Mouse (Mus musculus) CD8-positive naive resting alpha-beta T cell, adult 2 months (primary cell): ENCODE measurements around the gene Aurkb.
"Not testable (repeated sequence)": the region's sequence is repeated elsewhere in the genome, so short reads cannot be mapped to it uniquely, and the experiment has no call there.

Source experiments
- DNase-seq, 2 experiments: peaks; one replicate each; pipeline ENCODE4 v3.0.0; 2022; ENCODE audit warnings: low read depth in 2 of 2, low spot score in 2 of 2

Gene Aurkb

DNA sequence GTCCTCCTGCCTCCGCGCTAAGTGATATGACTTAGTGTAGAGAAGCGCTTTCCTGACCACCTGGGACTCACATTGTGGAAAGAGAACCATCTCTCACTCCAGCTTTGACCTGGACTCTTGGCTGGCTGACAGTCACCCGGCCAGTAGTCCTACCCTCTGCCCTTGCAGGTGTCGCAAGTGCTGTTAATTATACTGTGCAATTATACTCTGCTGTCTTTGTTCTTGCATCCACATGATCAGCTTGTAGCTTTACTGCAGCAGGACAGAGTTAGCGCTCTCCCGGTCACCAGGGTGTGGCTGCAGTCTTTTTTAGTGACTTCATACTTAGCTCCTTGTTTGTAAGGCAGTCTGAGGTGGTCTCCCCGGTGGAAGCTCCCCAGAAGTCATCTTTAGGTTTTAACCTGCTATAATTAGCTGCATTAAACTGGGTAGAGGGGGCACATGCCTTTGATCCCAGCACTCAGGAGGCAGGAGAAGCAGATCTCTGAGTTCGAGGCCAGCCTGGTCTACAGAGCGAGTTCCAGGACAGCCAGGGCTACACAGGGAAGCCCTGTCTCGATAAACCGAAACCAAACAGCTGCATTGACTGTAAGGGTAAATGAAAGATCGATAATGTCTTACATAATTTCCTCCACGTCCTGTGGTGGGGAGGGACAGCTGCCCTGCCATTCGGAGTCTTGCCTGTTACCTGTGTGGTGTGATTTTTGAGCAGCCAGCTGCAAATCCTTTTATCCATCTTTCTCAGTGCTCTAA lies 34.8 kb downstream of the Aurkb start:
- DNase-seq = no peak

DNA sequence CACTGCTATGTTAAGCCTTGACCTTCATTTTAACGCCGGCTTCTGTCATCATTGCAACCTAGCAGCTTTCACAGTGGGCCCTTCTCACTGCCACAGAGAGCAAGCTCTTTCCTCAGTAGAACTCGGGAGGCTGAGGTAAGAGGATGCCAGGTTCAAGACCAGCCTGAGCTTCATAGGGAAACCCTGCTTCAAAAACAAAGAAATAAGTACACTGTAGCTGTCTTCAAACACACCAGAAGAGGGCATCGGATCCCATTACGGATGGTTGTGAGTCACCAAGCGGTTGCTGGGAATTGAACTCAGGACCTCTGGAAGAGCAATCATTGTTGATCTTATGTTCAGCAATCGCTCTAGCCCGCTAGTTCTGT lies 35.4 kb downstream of the Aurkb start:
- DNase-seq = no peak

DNA sequence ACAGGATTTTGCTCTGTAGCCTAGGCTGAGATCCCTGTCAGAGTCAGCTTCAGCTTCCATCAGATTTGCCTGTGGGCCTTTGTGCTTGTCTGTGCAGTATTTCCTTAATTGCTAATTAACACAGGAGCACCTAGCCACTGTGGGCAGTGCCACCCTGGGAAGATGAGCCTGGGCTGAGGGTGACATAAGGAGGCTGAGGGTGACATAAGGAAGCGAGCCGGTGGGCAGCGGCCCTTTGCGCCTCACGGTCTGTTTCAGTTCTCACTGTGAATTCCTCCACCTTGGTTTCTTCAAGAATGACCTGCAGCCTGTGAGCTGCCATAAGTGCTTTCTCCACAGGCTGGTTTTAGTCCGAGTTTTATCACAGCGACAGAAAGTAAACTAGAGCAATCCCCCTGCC lies 36.2 kb downstream of the Aurkb start:
- DNase-seq = no peak

DNA sequence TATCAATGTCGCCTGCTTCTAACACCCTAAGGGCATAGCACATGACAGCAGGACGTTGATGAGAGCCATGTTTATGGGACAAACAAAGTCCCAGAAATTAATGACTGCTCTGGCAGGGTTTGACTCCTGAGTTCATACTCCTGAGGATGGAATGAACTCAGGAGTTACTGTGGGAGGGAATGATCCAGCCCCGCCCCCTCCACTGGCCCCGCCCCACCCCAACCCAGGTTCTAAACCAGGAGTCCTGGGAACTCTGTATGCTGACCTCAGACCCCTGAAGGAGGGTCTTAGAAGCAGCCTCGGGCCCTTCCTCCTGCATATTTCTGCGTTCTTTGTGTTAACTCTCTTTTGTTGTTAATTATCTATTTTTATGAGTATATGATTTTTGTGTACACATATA lies 40.2 kb downstream of the Aurkb start:
- DNase-seq = no peak

GRCm38 (mm10) chr11:69086390-69086789 lies 40.9 kb downstream of the Aurkb start:
- no peak for DNase-seq

DNA sequence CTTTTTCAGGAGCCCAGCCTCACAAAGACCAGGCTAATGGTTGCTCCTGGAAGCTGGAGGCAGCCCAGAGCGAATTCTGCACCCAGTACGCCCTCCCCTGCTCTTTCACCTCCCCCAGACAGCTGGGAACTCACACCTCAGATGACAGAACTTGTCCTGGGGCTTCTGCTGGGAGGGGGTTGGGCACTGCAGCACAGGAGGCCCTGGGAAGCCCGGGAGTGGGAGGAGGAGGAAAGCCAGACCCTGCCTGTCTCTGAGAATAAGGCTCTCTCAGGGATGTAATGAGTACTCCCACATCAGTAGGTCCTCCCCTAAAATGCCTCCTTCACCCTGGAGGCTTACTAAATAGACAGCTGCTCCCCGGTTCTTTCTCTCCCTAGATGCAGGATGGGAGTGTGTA lies 41.6 kb downstream of the Aurkb start:
- no peak for DNase-seq

DNA sequence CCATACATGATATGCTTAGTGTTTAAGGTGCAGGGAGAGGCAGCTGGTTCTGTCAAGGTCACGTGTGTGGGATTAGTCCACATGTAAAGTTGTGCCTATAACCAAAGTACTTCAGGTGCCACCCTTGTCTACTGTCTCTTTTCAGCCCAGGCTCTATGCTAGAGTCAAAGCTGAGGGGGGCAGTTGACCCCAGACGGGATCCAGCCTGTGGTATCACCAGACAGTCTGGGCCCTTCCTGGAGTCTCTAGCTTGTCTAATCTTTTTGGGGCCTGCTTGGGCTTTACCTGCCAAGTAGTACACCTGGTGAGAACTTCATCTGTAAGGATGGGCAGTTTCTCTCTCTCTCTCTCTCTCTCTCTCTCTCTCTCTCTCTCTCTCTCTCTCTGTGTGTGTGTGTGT lies 42.1 kb downstream of the Aurkb start:
- no peak for DNase-seq

DNA sequence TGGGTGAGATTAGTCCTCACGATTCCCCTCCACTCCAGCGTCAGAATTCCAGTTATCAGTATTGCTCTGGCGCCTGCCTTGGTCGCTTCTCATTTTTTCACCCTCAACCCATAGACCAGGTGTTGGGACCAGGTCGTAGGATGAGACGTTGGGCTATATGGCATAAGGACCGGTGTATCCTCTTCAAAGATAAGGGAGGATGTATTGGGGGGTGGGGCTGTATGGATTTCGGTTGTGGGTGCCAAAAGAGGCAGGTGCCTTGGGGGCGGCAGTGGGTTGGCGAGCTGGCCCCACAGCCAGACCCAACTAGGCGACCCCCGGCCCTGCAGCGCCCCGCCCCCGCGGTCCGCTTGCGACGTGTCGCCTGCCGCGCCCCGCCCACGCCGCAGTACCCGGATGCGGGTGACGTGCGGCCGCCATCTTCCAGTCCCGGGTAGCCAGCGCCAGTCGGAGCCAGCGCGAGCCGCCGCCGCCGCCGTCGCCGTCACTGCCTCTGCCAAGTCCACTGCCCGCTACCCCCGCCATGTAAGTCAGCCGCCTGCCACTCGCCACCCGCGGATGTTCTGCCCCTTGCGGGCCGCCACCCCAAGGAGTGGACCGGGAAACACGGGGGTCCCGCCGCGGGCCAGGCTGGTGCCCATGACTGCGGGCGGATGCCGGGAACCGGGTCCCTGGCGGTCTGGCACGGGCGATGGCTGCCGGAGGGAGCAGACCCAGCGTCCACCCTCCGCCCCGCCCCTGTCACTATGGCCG lies 42.8 kb downstream of the Aurkb start, which contains the start of gene Vamp2:
Gene Vamp2, plus strand, starts transcription at position 388 of the 753 bp plus-strand sequence.
- DNase-seq = peak; percentile 87 to 88

DNA sequence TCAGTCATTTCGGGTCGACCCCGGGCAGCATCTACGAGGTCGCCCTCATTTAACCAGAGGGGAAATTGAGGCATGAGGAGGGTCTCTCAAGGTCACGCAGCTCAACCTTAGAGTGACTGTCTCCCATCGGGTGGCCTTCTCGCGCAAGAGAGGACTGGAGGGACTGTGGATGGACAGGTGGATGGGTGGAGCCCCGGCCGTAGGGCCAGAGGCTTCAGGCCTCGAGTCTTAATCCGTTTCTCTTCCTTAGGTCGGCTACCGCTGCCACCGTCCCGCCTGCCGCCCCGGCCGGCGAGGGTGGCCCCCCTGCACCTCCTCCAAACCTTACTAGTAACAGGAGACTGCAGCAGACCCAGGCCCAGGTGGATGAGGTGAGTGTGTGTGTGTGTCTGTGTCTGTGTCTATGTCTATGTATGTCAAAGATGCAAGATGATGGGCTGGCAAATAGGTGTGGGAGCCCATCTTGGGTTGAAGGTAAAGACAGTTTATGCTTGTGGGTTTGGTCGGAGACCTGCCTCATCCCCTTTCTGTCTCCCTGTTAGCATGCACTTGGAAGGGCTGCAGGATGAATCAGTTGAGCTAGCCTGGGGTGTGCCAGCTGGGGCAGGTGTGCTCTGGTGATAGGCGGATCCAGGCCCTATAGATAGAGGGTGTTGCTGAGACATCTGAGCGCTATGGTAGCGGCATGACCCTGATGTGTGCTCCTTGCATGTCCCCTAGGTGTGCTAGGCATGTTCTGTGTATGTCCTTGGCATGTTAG lies 43.6 kb downstream of the Aurkb start:
- no peak for DNase-seq

GRCm38 (mm10) chr11:69089616-69090290 lies 44.3 kb downstream of the Aurkb start:
- DNase-seq = no peak

DNA sequence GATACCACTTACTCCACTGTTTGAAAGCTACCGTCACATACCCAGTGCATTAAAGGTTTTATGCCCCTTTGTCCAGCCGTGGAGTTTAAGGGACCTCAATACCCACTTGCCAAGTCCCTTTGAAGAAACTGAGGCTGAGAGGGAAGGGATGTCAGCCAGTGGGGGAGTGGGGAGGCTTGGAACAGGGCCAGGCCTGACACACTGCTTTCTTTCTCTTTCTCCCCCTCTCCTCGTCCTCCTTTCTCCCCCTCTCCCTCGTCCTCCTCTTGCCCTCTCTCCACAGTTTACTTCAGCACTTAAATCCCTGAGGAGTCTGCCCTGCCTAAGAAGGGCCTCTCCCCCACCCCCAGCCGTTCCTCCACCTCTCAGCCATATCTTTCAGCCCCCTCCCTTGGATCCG lies 44.9 kb downstream of the Aurkb start:
- no peak for DNase-seq

DNA sequence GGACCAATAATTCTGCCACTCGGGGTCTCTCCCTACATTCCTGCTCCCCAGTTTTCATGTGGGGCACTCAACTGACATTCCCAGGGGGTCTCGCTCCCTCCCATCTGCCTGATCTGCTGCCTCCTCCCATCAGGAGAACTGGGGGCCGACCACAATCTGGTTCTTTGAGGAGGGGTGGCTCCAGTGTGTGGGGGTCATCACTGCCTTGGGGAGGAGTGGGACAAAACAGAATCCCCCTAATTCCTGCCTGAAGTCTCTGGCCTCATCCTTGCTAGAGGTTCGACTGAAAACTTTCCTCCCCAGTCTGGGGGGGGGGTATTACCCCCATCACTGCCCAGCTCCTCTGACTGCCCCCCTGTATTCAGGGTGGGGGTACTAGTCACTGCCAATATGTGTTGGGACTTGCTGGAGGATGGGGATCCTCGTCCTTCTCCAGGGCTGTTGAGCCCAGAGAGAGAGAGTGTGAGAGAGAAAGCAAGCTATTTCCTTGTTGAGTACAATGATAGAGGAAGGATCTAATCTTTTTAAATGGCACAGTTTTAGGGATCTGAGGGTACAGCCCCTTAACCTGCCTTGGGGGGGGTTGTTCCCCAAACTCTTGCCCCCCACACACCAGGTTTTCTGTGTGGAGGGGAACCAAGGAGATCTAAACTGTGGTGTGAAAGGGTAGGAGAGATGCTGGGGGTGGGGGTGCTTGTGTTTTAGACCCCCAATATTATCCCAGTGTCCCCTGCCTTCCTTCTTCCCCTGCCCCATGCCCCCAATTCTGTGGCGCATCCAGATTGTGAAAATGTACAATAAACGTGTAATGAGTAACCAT lies 46.3 kb downstream of the Aurkb start:
- DNase-seq = no peak

DNA sequence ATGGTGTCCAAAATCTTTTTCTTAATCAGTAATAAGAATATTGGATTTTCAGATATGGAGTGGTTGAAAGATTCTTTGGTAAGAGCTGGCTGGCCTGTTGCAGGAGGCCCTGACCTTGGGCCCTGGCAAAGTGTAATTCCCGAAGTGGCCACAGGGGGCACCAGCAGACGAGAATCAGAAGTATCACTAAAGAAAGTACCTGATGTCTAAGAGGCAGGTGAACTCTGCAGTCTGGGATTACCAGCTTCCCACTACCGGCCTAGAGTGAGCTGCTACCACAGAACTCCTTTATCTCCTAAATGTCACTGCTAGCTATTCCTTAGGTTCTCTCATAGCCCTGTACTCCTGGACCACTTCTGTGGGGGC lies 46.9 kb downstream of the Aurkb start:
- DNase-seq = peak; percentile 90 to 93

DNA sequence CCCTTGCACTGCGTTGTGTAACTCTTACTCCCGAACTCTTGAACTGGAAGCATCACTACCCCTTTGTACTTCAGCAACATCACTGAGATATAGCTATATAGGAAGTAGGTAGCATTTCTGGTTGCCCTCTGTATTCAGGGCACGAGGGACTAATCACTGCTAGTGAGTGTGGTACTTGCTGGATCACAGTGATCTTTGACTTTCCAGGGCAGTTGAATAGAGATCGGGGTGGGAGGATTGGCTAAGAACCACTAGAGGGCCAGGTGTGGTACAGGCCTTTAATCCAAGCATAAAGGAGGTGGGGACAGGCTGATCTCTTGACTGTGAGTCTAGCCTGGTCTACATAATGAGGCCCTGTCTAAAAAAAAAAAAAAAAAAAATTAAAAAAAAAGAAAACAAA lies 47.4 kb downstream of the Aurkb start:
- no peak for DNase-seq

DNA sequence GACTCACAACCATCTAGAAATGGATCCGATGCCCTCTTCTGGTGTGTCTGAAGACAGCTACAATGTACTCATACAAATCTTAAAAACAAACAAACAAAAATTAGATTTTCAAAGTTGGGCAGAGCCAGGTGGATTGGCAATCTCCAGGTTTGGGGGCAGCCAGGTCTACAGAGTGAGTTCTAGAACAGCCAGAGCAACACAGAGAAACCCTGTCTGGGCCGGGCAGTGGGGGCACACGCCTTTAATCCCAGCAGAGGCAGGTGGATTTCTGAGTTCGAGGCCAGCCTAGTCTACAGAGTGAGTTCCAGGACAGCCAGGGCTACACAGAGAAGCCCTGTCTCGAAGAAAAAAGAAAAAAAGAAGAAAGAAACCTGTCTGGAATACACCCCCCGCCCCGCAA lies 48.4 kb downstream of the Aurkb start:
- not testable (repeated sequence) for DNase-seq

- peak; percentile 99 for DNase-seq
These were observed 49.4 kb downstream of the Aurkb start, which contains the start of gene Per1 for GRCm38 (mm10) chr11:69094697-69095429. TSS of gene Per1 (plus strand) at chr11:69095217.

DNA sequence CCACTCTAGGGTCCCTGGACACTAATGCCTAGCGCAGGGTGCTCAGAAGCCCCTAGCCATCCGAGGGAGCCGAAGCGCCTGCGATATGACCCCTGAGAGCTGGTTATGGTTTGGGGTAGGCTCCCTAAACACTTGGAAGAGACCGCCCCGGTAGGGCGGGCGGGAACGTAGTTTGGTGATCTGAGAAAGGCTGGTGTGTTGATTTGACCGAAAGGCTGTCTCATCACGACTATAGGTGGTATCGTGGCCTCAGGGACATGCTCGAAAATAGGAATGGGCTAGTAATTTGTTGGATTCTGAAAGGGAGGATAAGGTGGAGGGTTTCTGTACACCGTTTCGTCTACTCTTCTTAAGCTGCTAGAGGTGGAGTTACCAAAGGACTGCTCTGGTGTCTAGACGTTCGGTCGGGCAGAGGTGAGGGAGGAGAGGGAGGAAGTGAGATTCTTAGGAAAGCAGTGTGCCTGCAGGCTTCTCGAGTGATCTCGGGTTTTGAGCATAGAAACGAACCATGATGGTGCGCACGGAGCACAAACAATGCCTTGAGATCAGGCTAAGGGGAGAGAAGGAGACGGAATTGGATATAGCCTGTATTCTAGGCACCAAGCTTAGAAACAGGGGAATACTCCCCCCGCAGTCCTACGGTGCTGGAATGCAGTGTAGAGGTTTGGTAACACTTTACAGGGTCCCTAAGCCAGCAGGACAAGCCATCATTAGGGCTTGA lies 50.2 kb downstream of the Aurkb start:
- DNase-seq = peak; percentile 51 to 65

DNA sequence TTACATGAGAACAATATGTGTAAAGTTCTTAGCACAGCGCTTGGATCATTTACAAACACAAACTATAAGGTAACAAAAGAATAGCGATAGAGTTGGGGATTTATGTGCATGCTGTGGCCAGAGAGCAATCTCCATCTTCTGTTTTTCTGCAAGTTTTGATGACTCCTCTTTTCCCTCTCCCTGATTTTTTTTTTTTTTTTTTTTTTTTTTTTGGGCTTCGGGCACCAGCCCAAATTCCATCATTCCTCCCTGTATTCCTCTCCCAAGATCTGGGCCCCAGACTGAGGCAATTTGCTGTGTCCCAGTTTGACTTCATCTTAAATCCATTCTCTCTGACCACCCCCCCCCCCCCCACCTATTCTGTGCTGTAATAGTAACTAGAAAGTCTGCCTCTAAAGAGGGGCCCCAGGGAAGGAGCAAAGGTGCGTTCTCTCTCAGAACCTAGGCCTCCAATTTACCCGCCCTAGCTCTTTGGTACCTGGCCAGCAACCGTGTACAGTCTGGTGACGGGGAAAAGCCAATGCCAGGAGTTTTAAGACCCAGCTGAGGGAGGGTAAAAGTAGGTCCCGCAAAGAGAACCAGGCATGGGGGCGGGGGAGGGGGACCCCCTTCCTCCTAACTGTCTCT lies 51.0 kb downstream of the Aurkb start:
- DNase-seq = no peak
